Mouse (Mus musculus): ENCODE measurements around the gene Dnah12. TPM values are rescaled to one million over a fixed set of nuclear protein-coding genes. Genes with fewer than 3 reads are reported as not detected.

Gene Dnah12
- 0.38 and 0.67 TPM in 2 replicates for total RNA-seq (2014; rRNA removed)
- 0.06 and 0.19 TPM in 2 replicates for polyA plus RNA-seq (2015; fragmentation: Nextera tagmentation; extraction: Ambion mirVana)

DNA sequence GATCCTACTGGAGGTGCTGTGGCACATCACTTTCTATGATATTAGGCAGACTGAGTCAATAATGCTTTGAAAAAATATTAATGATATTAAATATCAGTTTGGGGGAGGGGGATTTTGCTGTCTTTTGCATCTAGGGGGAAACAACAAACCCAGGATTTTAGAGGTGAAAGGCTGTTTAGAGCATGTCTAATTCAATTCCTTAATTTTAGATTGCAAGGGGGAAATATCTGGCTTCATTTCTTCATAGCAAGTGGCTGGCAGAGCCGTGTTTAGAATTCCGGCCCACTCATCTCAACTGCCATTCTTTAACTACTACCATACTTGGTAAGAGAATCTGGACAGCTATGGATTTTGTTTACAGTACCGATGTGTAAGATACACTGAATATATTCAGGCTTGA lies at the start of gene Dnah12:
TSS of gene Dnah12 (plus strand) at position 301 of the 400 bp plus-strand sequence.
- no peaks in the 10 kb centered on the region for H3K4me1 ChIP-seq (ENCODE audit: insufficient read depth)
- ATAC-seq: no peak

DNA sequence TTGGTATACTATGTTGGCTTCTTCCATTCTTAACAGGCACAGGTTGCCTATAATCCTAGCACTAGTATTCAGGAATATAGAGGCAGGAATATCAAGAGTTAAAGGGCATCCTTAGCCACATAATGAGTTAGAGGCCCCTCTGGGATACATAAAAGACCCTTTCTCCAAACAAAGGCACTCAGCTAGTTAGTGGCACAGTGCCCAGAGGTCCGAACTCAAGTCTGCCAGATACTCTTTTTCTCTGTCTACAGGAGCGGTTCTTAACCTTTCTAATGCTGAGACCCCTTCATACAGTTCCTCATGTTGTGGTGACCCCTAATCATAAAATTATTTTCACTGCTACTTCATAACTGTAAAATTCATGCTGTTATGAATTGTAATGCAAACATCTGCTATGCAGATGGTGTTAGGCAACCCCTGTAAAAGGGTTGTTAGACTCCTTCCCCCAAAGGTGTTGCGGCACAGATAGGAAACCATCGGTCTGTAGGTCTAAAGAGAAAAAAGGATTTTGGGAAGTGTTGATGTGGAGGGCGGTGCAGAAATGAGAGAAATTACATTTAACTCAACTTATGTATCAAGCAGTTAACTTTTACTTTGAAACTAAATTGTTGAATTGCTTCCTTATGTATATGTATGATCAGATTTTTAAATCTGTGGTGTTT lies 47.0 kb upstream of the Dnah12 start:
- no peak for TF ChIP-seq CTCF (IDR thresholded peaks at IDR 0.05; ENCODE audit: low read depth)
- H3K9ac ChIP-seq: no peak overlapping the region; the same call in 1 of the 2 replicates
- DNase-seq (peak; percentile 40), ATAC-seq (0 out of 2 replicates have a peak, but pooled peaks have one; percentile 23)
- H3K36me3 ChIP-seq (ENCODE audit: insufficient read depth): peaks cover 9% of the 10 kb centered on the region
- no peaks in the 10 kb centered on the region for H3K27me3 ChIP-seq (ENCODE audit: insufficient read depth, low read length)
- no peaks in the 10 kb centered on the region for H3K9me3 ChIP-seq (ENCODE audit: low read length)
- H3K27ac ChIP-seq (ENCODE audit: low read depth, low read length): no peak overlapping the region
- 20% methylated on average over 5 of the region's 5 CpGs for WGBS
- H3K4me2 ChIP-seq (ENCODE audit: low read depth): no peak overlapping the region; the same call in 1 of the 2 replicates
- H3K4me1 ChIP-seq (ENCODE audit: insufficient read depth): no peaks in the 10 kb centered on the region
- H3K4me3 ChIP-seq (ENCODE audit: low read depth, low read length): no peak overlapping the region

More for the DNA sequence above, at the start of gene Dnah12:
- Histone ChIP-seq H3K36me3 (ENCODE audit: insufficient read depth) (no peaks in the 10 kb centered on the region), H3K4me2 (ENCODE audit: low read depth) (no peak within 1 kb of the TSS), H3K9ac (no peak within 1 kb of the TSS), H3K27ac (ENCODE audit: low read depth, low read length) (no peak within 1 kb of the TSS), H3K9me3 (ENCODE audit: low read length) (no peaks in the 10 kb centered on the region), H3K27me3 (ENCODE audit: insufficient read depth, low read length) (no peaks in the 10 kb centered on the region), H3K4me3 (ENCODE audit: low read depth, low read length) (no peak within 1 kb of the TSS)
- no peak for DNase-seq
- 89% methylated on average over 3 of the region's 3 CpGs for WGBS
- no peak for TF ChIP-seq CTCF (IDR thresholded peaks at IDR 0.05; ENCODE audit: low read depth)

DNA sequence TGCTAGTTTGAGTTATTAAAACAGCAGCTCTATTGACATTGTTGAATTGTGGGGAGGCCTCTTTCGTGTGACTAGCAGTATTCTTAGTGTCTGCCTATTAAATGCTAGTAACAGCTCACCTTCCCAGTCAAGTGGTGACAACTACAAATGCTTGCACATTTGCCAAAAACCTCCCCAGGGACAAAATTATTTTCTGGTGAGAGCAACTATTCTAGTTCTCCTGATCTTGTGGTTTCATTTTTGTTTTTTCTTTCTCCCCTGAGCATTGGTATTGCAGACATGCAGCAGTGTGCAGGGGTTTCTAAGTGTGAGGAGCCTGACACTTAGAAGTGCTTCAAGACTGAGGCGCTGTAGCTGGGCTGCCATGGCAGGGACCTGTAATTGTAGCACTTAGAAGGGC lies 45.3 kb upstream of the Dnah12 start:
- Histone ChIP-seq H3K27ac (ENCODE audit: low read depth, low read length) (no peak overlapping the region), H3K4me2 (ENCODE audit: low read depth) (no peak overlapping the region), H3K9ac (no peak overlapping the region), H3K9me3 (ENCODE audit: low read length) (no peaks in the 10 kb centered on the region), H3K36me3 (ENCODE audit: insufficient read depth) (peaks cover 16% of the 10 kb centered on the region), H3K4me1 (ENCODE audit: insufficient read depth) (no peaks in the 10 kb centered on the region), H3K27me3 (ENCODE audit: insufficient read depth, low read length) (no peaks in the 10 kb centered on the region), H3K4me3 (ENCODE audit: low read depth, low read length) (no peak overlapping the region)
- 77% methylated on average over 2 of the region's 2 CpGs for WGBS
- no peak for ATAC-seq
- TF ChIP-seq CTCF (IDR thresholded peaks at IDR 0.05; ENCODE audit: low read depth): no peak
- DNase-seq: no peak

DNA sequence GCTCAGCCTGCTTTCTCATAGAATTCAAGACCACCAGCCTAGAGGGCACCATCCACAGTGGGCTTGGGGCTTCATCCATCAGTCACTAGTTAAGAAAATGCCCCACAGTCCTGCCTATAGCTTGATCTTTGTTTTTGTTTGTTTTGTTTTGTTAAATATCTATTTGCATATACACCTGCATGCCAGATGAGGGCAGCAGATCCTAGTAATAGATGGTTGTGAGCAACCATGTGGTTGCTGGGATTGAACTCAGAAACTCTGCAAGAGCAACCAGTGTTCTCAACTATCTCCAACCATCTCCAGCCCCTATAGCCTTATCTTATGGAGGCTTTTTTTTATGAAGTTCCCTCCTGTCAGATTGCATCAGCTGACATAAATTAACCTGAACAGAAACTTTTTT lies 41.2 kb upstream of the Dnah12 start:
- no peak for ATAC-seq
- TF ChIP-seq CTCF (IDR thresholded peaks at IDR 0.05; ENCODE audit: low read depth): peak; percentile 42
- H3K4me3 ChIP-seq (ENCODE audit: low read depth, low read length): no peak overlapping the region
- H3K9ac ChIP-seq: no peak overlapping the region
- H3K4me2 ChIP-seq (ENCODE audit: low read depth): no peak overlapping the region
- H3K27me3 ChIP-seq (ENCODE audit: insufficient read depth, low read length): no peaks in the 10 kb centered on the region
- H3K36me3 ChIP-seq (ENCODE audit: insufficient read depth): peaks cover 43% of the 10 kb centered on the region
- no peaks in the 10 kb centered on the region for H3K4me1 ChIP-seq (ENCODE audit: insufficient read depth)
- H3K9me3 ChIP-seq (ENCODE audit: low read length): no peaks in the 10 kb centered on the region
- H3K27ac ChIP-seq (ENCODE audit: low read depth, low read length): no peak overlapping the region
- no peak for DNase-seq

DNA sequence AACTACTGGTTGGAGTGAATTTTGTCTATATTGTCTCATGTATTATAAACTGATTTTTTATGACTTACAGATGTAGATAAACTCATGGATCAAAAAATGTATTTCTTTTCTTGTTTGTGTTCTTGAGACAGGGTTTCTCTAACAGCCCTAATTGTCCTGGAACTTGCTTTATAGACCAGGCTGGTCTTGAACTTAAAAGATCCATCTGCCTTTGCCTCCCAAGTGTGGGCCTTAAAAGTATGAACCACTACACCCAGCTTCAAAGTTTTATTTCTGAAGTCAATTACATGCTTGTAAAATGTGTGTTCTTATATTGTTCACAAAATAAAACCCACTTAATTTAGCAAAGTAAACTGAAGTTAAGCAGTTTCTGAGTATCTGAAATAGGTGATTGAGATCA lies 34.9 kb upstream of the Dnah12 start:
- Histone ChIP-seq H3K9me3 (ENCODE audit: low read length) (no peaks in the 10 kb centered on the region), H3K4me2 (ENCODE audit: low read depth) (no peak overlapping the region), H3K27me3 (ENCODE audit: insufficient read depth, low read length) (no peaks in the 10 kb centered on the region), H3K4me1 (ENCODE audit: insufficient read depth) (no peaks in the 10 kb centered on the region), H3K36me3 (ENCODE audit: insufficient read depth) (peaks cover 32% of the 10 kb centered on the region), H3K9ac (no peak overlapping the region), H3K27ac (ENCODE audit: low read depth, low read length) (no peak overlapping the region), H3K4me3 (ENCODE audit: low read depth, low read length) (no peak overlapping the region)
- ATAC-seq (no peak), DNase-seq (no peak)
- no peak for TF ChIP-seq CTCF (IDR thresholded peaks at IDR 0.05; ENCODE audit: low read depth)

GRCm38 (mm10) chr14:26660233-26660632 lies 32.8 kb upstream of the Dnah12 start:
- H3K4me2 ChIP-seq (ENCODE audit: low read depth): no peak overlapping the region
- no peak for TF ChIP-seq CTCF (IDR thresholded peaks at IDR 0.05; ENCODE audit: low read depth)
- ATAC-seq: no peak
- no peaks in the 10 kb centered on the region for H3K27me3 ChIP-seq (ENCODE audit: insufficient read depth, low read length)
- peaks cover 22% of the 10 kb centered on the region for H3K36me3 ChIP-seq (ENCODE audit: insufficient read depth)
- no peak overlapping the region for H3K4me3 ChIP-seq (ENCODE audit: low read depth, low read length)
- no peak overlapping the region for H3K27ac ChIP-seq (ENCODE audit: low read depth, low read length)
- no peak for DNase-seq
- H3K9me3 ChIP-seq (ENCODE audit: low read length): no peaks in the 10 kb centered on the region
- WGBS: 97% methylated on average over 1 of the region's 1 CpGs
- no peaks in the 10 kb centered on the region for H3K4me1 ChIP-seq (ENCODE audit: insufficient read depth)
- no peak overlapping the region for H3K9ac ChIP-seq

GRCm38 (mm10) chr14:26662016-26662415 lies 31.1 kb upstream of the Dnah12 start:
- DNase-seq: no peak
- H3K27me3 ChIP-seq (ENCODE audit: insufficient read depth, low read length): no peaks in the 10 kb centered on the region
- no peak for ATAC-seq
- TF ChIP-seq CTCF (IDR thresholded peaks at IDR 0.05; ENCODE audit: low read depth): no peak
- no peak overlapping the region for H3K4me3 ChIP-seq (ENCODE audit: low read depth, low read length)
- H3K27ac ChIP-seq (ENCODE audit: low read depth, low read length): no peak overlapping the region
- no peak overlapping the region for H3K4me2 ChIP-seq (ENCODE audit: low read depth)
- H3K4me1 ChIP-seq (ENCODE audit: insufficient read depth): peaks cover 6% of the 10 kb centered on the region; the same call in 1 of the 2 replicates
- H3K9me3 ChIP-seq (ENCODE audit: low read length): no peaks in the 10 kb centered on the region
- H3K36me3 ChIP-seq (ENCODE audit: insufficient read depth): peaks cover 21% of the 10 kb centered on the region
- no peak overlapping the region for H3K9ac ChIP-seq
- WGBS: 90% methylated on average over 3 of the region's 3 CpGs

All from forebrain, postnatal 0 days (tissue).